Mouse (Mus musculus) kidney, embryonic 15.5 days (tissue): ENCODE measurements around the gene Psen2. TPM values are rescaled to one million over a fixed set of nuclear protein-coding genes. Genes with fewer than 3 reads are reported as not detected.
A peak's percentile ranks its signal among the peaks of the same experiment; 100 is the strongest.

Experiments
- ATAC-seq: fragments of 200-750 bp; cut with Nextera tagmentation; replicated peaks from 2 replicates; pipeline ENCODE4 v1.8.0; 2017; ENCODE audit warnings: moderate TSS enrichment; ENCODE audit not compliant: low FRiP score
- H3K27ac ChIP-seq: fragments of 300-500 bp; sonication (generic); 2 replicates; pipeline ENCODE4 v1.5.1; 2015; ENCODE audit warnings: mild to moderate bottlenecking, inconsistent platforms
- H3K27me3 ChIP-seq: fragments of 300-500 bp; sonication (generic); 2 replicates; pipeline ENCODE4 v1.6.1; 2015; ENCODE audit warnings: inconsistent platforms
- H3K36me3 ChIP-seq: fragments of 300-500 bp; sonication (generic); 2 replicates; pipeline ENCODE4 v1.6.1; 2015; ENCODE audit warnings: inconsistent platforms
- H3K4me1 ChIP-seq: fragments of 300-500 bp; sonication (generic); 2 replicates; pipeline ENCODE4 v1.6.1; 2015; ENCODE audit warnings: inconsistent platforms
- H3K4me2 ChIP-seq: fragments of 300-500 bp; sonication (generic); 2 replicates; pipeline ENCODE4 v1.6.1; 2015; ENCODE audit warnings: moderate library complexity, mild to moderate bottlenecking, inconsistent platforms
- H3K4me3 ChIP-seq: fragments of 300-500 bp; sonication (generic); replicated peaks from 2 replicates; pipeline ENCODE4 v1.5.1; 2015; ENCODE audit warnings: mild to moderate bottlenecking, inconsistent platforms
- H3K9ac ChIP-seq: fragments of 300-500 bp; sonication (generic); 2 replicates; pipeline ENCODE4 v1.6.1; 2015; ENCODE audit warnings: mild to moderate bottlenecking, inconsistent platforms
- H3K9me3 ChIP-seq: fragments of 300-500 bp; sonication (generic); replicated peaks from 2 replicates; pipeline ENCODE4 v1.6.1; 2016; ENCODE audit warnings: inconsistent platforms
- WGBS: fragments of 180-500 bp; shearing (Covaris S2); methylation state at CpG from one replicate; pipeline ENCODE4 v1.1.7; 2015; ENCODE audit warnings: mixed read lengths; 5-methylcytosine and 5-hydroxymethylcytosine counted together
- polyA plus RNA-seq: library from polyadenylated mRNA; unstranded; fragments of >200 nt; fragmentation: Nextera tagmentation; extraction: Ambion mirVana; gene quantifications from 2 replicates; pipeline ENCODE4 v1.2.1, GENCODE M21; 2015

Gene Psen2
- polyA plus RNA-seq: 18.4 and 18.7 TPM in 2 replicates

DNA sequence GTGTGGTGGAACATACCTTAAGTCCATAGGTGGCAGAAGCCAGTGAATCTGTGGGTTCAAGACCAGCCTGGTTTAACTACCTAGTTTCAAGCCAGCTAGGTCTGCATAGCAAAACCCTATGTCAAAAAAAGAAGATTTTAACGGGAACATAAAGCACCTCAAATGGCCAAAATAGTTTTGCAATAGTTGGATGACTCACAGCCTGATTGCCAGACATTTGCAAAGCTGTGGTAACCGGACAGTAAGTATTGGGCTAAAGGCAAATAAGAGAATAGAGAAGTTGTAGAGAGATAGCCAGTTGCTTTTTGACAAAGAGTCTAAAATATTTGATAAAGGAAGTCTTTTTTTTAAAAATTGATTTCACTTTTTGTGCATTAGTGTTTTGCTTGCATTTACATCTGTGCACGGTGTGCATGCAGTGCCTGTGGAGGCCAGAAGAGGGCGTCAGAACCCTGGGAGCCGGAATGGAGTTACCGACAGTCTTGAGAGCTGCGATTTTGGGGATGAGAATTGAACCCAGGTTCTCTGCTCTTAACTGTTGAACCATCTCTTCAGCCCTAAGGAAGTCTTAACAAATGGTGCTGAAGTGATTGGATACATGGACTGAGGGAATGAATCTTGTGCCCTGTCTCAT, at the start of gene Psen2:
Psen2 (minus strand) TSS at position 75 of the 634 bp plus-strand sequence.
- Histone ChIP-seq H3K4me1 (peaks cover 22% of the 10 kb centered on the region), H3K4me2 (no peak within 1 kb of the TSS), H3K9ac (no peak within 1 kb of the TSS), H3K9me3 (no peaks in the 10 kb centered on the region), H3K36me3 (no peaks in the 10 kb centered on the region), H3K4me3 (no peak within 1 kb of the TSS), H3K27me3 (no peaks in the 10 kb centered on the region; the same call in 1 of the 2 replicates), H3K27ac (no peak within 1 kb of the TSS)
- no peak for ATAC-seq
- 28% methylated on average over 7 of the region's 7 CpGs for WGBS

DNA sequence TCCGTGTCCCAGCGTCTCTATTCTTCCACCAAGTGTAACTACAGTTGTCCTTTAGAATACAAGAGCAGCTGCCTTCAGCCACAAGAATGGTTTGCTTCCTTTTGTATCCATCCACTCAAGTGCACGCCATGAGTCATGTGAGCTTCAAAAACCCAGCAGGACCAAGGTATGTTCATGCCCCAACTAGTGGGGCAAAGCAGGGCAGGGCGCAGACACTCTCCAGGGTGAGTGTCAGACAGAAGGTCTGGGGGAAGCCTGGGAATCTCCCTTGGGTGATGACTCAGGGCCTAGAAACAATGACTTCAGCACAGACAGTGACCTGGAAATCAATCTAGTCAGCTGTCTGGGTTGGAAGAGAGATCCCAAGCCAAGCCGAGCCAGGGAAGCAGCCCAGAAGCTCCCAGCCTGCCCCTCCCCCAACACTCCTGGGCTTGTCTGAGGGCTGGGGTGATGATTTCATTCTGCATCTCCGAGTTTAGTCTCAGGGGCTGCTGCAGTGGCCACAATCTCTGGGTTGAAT, 49.6 kb upstream of the Psen2 start:
- peak overlapping the region; percentile 62; the same call in 1 of the 2 replicates for H3K4me2 ChIP-seq
- no peak overlapping the region for H3K4me3 ChIP-seq
- H3K27ac ChIP-seq: 0 out of 2 replicates have a peak overlapping the region, but pooled peaks have one; percentile 56
- no peaks in the 10 kb centered on the region for H3K9me3 ChIP-seq
- H3K4me1 ChIP-seq: peaks cover 21% of the 10 kb centered on the region
- no peaks in the 10 kb centered on the region for H3K27me3 ChIP-seq
- peak; percentile 58; the same call in 1 of the 2 replicates for ATAC-seq
- WGBS: 48% methylated on average over 6 of the region's 6 CpGs
- H3K36me3 ChIP-seq: no peaks in the 10 kb centered on the region
- H3K9ac ChIP-seq: no peak overlapping the region

DNA sequence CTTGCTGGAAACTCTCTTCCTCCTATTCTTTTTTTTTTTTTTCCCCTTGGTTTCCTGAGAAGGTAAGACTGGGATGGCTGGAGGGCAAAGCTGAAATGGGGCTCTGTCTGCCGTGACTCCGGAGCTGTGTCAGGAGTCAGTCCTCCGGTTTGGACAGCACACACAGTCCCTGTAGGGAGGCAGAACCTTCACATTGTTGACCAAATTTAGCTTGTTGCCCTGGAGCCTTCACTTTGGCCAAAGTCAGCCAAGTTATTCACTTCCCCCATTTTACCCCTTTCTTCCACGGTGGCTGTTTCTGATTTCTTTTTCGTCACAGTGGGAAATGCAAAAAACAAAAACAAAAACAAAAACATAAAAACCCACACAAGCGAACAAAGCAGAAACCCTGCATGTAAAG, 49.0 kb upstream of the Psen2 start:
- no peaks in the 10 kb centered on the region for H3K9me3 ChIP-seq
- no peak overlapping the region for H3K9ac ChIP-seq
- no peak for ATAC-seq
- WGBS: 71% methylated on average over 6 of the region's 6 CpGs
- H3K4me1 ChIP-seq: peaks cover 26% of the 10 kb centered on the region
- H3K27me3 ChIP-seq: no peaks in the 10 kb centered on the region
- H3K27ac ChIP-seq: 0 out of 2 replicates have a peak overlapping the region, but pooled peaks have one; percentile 56
- no peak overlapping the region for H3K4me3 ChIP-seq
- no peak overlapping the region for H3K4me2 ChIP-seq
- no peaks in the 10 kb centered on the region for H3K36me3 ChIP-seq

DNA sequence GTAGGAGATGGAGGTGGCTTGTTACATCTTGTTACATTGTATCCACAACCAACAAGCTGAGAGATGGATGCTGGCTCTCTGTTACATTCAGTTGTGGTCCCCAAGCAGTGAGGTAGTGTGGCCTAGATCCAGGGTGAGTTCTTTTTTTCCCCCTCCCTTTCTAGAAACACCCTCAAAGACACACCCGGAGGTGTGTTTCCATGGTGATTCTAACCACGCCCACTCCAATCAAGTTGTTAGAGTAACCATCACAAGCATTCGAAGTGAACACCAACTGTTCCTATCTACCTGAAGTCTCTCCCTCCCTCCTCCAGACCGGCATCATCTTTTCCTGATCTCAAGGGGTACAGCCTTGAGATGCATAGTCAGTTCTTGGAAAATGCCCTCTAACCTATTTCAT, 45.7 kb upstream of the Psen2 start:
- Histone ChIP-seq H3K4me2 (no peak overlapping the region), H3K4me1 (peaks cover 23% of the 10 kb centered on the region), H3K4me3 (no peak overlapping the region), H3K9ac (no peak overlapping the region), H3K27ac (no peak overlapping the region), H3K27me3 (no peaks in the 10 kb centered on the region), H3K36me3 (no peaks in the 10 kb centered on the region), H3K9me3 (no peaks in the 10 kb centered on the region)
- 57% methylated on average over 4 of the region's 4 CpGs for WGBS
- ATAC-seq: no peak

DNA sequence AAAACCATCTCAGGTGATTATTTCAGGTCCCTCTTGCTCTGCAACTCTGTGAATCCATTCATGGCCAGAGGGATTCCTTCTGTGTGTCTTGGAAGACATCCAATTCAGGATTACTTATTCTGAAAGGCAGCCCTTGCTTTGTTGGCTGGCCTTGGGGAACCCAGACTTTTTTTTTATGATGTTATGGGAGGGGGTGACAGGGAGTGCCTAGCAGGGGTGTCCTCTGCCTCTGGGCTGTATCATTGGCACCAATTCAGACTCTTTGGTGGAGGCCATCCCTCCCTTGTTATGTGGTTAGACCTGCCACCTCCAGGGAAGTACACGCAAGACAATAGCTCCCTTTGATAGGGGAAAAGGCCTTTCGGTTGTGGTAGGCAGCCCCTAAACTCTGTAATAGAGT, 44.4 kb upstream of the Psen2 start:
- H3K4me3 ChIP-seq: no peak overlapping the region
- no peaks in the 10 kb centered on the region for H3K27me3 ChIP-seq
- H3K4me1 ChIP-seq: peaks cover 11% of the 10 kb centered on the region
- H3K9ac ChIP-seq: no peak overlapping the region
- WGBS: 58% methylated on average over 2 of the region's 2 CpGs
- H3K9me3 ChIP-seq: no peaks in the 10 kb centered on the region
- H3K27ac ChIP-seq: no peak overlapping the region
- H3K4me2 ChIP-seq: no peak overlapping the region
- ATAC-seq: no peak
- no peaks in the 10 kb centered on the region for H3K36me3 ChIP-seq

DNA sequence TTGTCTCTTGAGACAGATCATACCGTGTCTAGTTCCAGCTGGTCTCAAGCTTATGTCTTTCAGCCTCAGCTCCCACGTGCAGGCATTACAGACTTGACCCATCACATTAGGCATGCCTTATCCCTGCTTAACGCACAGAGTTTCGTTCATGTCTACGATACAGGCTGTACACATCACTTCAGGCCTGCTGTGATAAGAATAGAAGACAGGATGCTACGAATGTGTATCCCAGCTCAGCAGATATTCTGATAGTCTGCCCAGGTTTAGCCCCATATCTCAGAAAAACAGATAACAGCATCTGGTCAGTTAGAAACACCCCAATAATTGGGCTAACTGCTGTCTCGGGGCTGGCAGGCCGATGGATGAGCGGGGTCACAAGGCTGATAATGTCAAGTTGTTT, 43.7 kb upstream of the Psen2 start:
- Histone ChIP-seq H3K9ac (no peak overlapping the region), H3K4me3 (no peak overlapping the region), H3K4me1 (peaks cover 8% of the 10 kb centered on the region; the same call in 1 of the 2 replicates), H3K36me3 (no peaks in the 10 kb centered on the region), H3K9me3 (no peaks in the 10 kb centered on the region), H3K4me2 (no peak overlapping the region), H3K27ac (no peak overlapping the region), H3K27me3 (no peaks in the 10 kb centered on the region)
- ATAC-seq: no peak
- WGBS: 67% methylated on average over 9 of the region's 9 CpGs

DNA sequence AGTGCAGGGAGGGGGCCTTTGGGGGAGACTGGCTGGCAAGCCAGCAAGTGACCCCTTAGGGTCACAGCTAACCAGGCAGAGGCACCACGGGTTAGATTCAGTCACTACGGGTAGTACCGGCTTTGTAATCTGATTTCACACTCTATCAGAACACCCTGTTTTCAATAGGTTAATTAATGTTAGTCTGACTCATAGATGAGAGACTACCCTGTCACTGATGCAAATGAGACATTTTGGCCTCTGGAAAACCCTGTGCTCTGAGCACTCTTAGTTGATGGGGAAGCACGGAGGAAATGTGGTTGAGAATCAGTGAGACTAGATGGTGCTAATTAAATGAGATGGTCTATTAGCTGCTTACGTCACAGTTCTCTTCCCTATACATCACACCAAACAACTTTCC, 40.4 kb upstream of the Psen2 start:
- WGBS: 69% methylated on average over 5 of the region's 5 CpGs
- Histone ChIP-seq H3K4me2 (no peak overlapping the region), H3K4me3 (no peak overlapping the region), H3K4me1 (peaks cover 8% of the 10 kb centered on the region; the same call in 1 of the 2 replicates), H3K36me3 (no peaks in the 10 kb centered on the region), H3K27ac (no peak overlapping the region; the same call in 1 of the 2 replicates), H3K27me3 (no peaks in the 10 kb centered on the region), H3K9ac (no peak overlapping the region), H3K9me3 (no peaks in the 10 kb centered on the region)
- no peak for ATAC-seq

DNA sequence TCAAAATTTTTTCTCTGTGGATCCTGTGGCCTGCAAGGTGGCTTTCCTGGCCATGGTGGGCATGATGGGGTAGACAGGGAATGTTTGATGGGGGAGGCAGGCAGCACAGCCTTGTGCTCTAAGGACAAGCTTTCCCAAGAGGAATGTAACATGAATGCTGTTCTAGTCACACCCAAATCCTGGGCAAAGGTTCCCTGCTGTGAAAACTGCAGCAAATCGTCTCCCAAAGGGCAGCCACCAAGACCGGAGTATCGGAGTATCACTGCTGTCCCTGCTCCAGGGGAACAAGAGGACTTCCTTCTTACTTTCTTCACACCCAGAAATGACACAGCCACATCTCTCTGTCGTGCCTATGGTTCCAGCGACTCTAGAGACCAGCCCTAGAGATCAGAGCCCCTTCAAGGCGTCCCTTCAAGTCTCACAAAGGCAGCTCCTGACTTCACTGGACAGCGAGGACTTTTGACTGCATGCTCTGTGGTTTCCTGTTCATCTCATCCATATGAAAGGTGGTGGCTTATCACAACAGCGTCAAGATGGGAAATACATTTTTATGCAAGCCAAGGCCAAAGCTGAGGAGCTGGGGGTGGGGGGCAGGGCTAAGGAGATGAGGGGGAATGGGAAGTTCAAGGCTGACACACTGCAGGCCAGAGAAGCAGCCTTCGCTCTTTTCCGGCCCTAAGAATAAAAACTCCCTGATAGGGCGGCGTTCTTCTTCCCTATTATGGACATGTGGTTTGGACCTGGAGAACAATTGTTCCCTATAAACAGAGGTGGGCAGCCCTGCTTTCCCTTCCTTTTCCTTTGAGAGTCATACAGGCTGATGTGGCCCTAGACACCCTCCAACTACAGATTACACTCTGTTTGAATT, 39.2 kb upstream of the Psen2 start:
- WGBS: 63% methylated on average over 12 of the region's 12 CpGs
- H3K4me1 ChIP-seq: peaks cover 5% of the 10 kb centered on the region; the same call in 1 of the 2 replicates
- no peak for ATAC-seq

DNA sequence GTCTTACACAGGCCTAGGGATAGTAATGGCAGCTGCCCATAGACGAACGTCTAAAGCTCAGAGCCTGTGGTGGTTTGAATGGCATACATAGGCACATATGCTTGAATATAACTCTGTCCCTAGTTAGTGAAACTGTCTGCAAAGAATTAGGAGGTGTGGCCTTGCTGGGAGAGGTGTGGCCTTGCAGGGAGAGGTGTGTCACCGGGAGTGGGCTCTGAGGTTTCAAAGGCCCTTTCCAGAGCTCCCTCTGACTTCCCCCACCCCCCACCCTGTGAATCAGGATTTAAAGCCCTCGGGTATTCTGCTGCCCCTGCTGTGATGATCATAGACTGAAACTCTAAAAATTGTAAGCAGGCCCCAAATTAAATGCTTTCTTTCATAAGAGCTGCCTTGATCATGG, 37.8 kb upstream of the Psen2 start:
- Histone ChIP-seq H3K9me3 (no peaks in the 10 kb centered on the region), H3K36me3 (no peaks in the 10 kb centered on the region), H3K4me2 (no peak overlapping the region), H3K27me3 (no peaks in the 10 kb centered on the region), H3K4me3 (no peak overlapping the region), H3K4me1 (0 out of 2 replicates have a peak, but pooled peaks cover 3% of the 10 kb centered on the region), H3K27ac (no peak overlapping the region), H3K9ac (no peak overlapping the region)
- ATAC-seq: no peak
- WGBS: 47% methylated on average over 4 of the region's 4 CpGs

More for the DNA sequence above, 39.2 kb upstream of the Psen2 start:
- Histone ChIP-seq H3K4me2 (no peak overlapping the region), H3K36me3 (no peaks in the 10 kb centered on the region), H3K9me3 (no peaks in the 10 kb centered on the region), H3K4me3 (no peak overlapping the region), H3K27ac (peak overlapping the region; percentile 63), H3K9ac (no peak overlapping the region), H3K27me3 (no peaks in the 10 kb centered on the region)

DNA sequence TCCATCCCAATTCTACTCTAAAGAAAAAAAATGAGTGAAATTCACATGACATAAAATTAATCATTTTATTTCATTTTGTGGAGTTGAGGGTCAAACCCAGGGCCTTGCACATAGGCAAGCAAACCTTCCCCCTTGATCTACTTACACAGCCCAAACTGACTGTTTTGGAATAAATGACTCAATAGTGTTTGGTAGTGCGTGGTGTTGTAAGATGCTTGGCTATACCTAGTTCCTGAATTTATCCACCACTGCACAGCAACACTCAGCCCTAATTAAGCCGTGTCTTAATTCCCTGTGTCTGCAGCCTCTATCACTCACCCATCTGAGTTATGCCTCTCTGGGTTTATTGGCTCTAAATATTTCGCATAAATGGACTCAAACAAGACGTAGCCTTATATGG, 37.1 kb upstream of the Psen2 start:
- Histone ChIP-seq H3K4me2 (no peak overlapping the region), H3K4me1 (0 out of 2 replicates have a peak, but pooled peaks cover 3% of the 10 kb centered on the region), H3K9ac (no peak overlapping the region), H3K27ac (no peak overlapping the region), H3K36me3 (no peaks in the 10 kb centered on the region), H3K4me3 (no peak overlapping the region), H3K9me3 (no peaks in the 10 kb centered on the region), H3K27me3 (no peaks in the 10 kb centered on the region)
- no peak for ATAC-seq
- 83% methylated on average over 4 of the region's 4 CpGs for WGBS

DNA sequence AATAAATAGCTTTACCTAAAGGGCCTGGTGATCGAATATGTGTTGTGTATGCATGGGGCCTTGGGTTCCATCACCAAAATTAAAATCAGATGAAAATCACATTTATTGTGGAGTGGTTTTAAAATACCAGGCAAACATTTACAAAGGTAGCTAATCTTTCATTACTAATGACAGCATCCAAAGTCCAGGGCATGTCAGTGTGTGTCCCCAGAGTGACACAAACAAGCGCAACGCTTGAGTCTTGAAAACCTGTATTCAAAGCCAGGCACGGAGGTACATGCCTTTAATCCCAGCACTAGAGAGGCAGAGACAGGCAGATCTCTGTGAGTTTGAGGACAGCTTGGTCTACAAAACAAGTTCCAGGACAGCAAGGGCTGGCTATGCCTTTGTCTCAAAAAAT, 36.5 kb upstream of the Psen2 start:
- Histone ChIP-seq H3K9me3 (no peaks in the 10 kb centered on the region), H3K36me3 (no peaks in the 10 kb centered on the region), H3K4me2 (no peak overlapping the region), H3K27me3 (no peaks in the 10 kb centered on the region), H3K9ac (no peak overlapping the region), H3K27ac (no peak overlapping the region), H3K4me1 (0 out of 2 replicates have a peak, but pooled peaks cover 3% of the 10 kb centered on the region), H3K4me3 (no peak overlapping the region)
- no peak for ATAC-seq
- WGBS: 96% methylated on average over 4 of the region's 4 CpGs

DNA sequence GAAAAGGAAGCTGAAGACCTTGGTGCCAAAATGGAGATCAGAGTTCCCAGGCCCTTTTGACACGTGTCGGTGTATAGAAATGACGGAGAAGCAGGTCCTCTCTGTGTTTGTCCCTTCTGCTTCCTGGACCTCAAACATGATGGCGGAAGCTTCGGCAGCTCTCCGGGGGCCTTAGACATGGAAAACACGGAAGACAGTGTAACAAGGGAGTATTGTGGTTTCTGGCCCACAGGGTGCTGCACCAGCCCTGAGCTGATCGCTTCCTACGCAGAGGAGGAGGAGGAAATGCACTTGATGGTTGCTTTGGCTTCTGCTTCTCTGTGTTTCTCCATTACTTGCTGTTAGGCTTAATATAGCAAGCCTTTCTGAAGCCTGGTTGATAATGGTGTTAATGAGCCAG, 32.9 kb upstream of the Psen2 start:
- 85% methylated on average over 9 of the region's 9 CpGs for WGBS
- Histone ChIP-seq H3K4me1 (no peaks in the 10 kb centered on the region), H3K9me3 (no peaks in the 10 kb centered on the region), H3K27me3 (no peaks in the 10 kb centered on the region), H3K9ac (no peak overlapping the region), H3K36me3 (no peaks in the 10 kb centered on the region), H3K4me2 (no peak overlapping the region), H3K4me3 (no peak overlapping the region), H3K27ac (no peak overlapping the region)
- no peak for ATAC-seq
